Mouse (Mus musculus) frontal cortex, adult 2 months (tissue): ENCODE data around the gene Dusp3. TPM values are rescaled to one million over a fixed set of nuclear protein-coding genes. Genes with fewer than 3 reads are reported as not detected.
A peak's percentile ranks its signal among the peaks of the same experiment; 100 is the strongest.
"Not testable (repeated sequence)": the region's sequence is repeated elsewhere in the genome, so short reads cannot be mapped to it uniquely, and the experiment has no call there.

ENCODE experiments used
- DNase-seq, 2 experiments: peaks; one replicate each; pipeline ENCODE4 v3.0.0; 2022; ENCODE audit warnings: low spot score in 1 of 2; ENCODE audit errors: extremely low spot score in 1 of 2
- polyA plus RNA-seq: library from polyadenylated mRNA; depleted of rRNA; stranded (reverse); fragments of >200 nt; gene quantifications from 2 replicates; pipeline ENCODE4 v1.2.3, GENCODE M21; 2012

The Dusp3 gene
- polyA plus RNA-seq, 1 experiment: 112 TPM

- DNase-seq: no peak
These were observed 26.4 kb upstream of the Dusp3 start for GRCm38 (mm10) chr11:102013201-102013600.

GRCm38 (mm10) chr11:102011510-102011909 lies 24.7 kb upstream of the Dusp3 start:
- no peak for DNase-seq

- no peak for DNase-seq
These were observed 23.3 kb upstream of the Dusp3 start for GRCm38 (mm10) chr11:102010140-102010539.

- DNase-seq: no peak
These were observed 22.3 kb upstream of the Dusp3 start for GRCm38 (mm10) chr11:102008954-102009637.

- no peak for DNase-seq
These were observed 21.6 kb upstream of the Dusp3 start for GRCm38 (mm10) chr11:102008372-102008771.

GRCm38 (mm10) chr11:102006688-102007087 lies 19.9 kb upstream of the Dusp3 start:
- DNase-seq: no peak

- DNase-seq: no peak
These were observed 19.5 kb upstream of the Dusp3 start for GRCm38 (mm10) chr11:102006271-102006670.

GRCm38 (mm10) chr11:102004251-102004650 lies 17.4 kb upstream of the Dusp3 start:
- no peak for DNase-seq

- DNase-seq: no peak
These were observed 12.7 kb upstream of the Dusp3 start for GRCm38 (mm10) chr11:101999466-101999865.

- no peak for DNase-seq
These were observed 11.4 kb upstream of the Dusp3 start for GRCm38 (mm10) chr11:101998258-101998657.

- DNase-seq: no peak
These were observed 9.1 kb upstream of the Dusp3 start for GRCm38 (mm10) chr11:101995938-101996337.

- no peak for DNase-seq
These were observed 7.3 kb upstream of the Dusp3 start for GRCm38 (mm10) chr11:101994100-101994499.

GRCm38 (mm10) chr11:101992411-101992810 lies 5.6 kb upstream of the Dusp3 start:
- DNase-seq: peak; percentile 76

GRCm38 (mm10) chr11:101991813-101992212 lies 5.0 kb upstream of the Dusp3 start:
- DNase-seq: no peak

GRCm38 (mm10) chr11:101990244-101990643 lies 3.4 kb upstream of the Dusp3 start:
- DNase-seq: peak; percentile 58 to 76

GRCm38 (mm10) chr11:101985990-101986389 lies 823 bp downstream of the Dusp3 start:
- peak; percentile 79 to 95 for DNase-seq

- DNase-seq: not testable (repeated sequence)
These were observed 1.4 kb downstream of the Dusp3 start for GRCm38 (mm10) chr11:101985450-101985849.

GRCm38 (mm10) chr11:101984054-101985025 lies 2.5 kb downstream of the Dusp3 start, which contains the start of gene Cfap97d1:
Gene Cfap97d1 (plus strand): TSS chr11:101984279.
- peak; percentile 95 to 97 for DNase-seq

- no peak for DNase-seq
These were observed 3.3 kb downstream of the Dusp3 start for GRCm38 (mm10) chr11:101983431-101983921.

- no peak for DNase-seq
These were observed 3.8 kb downstream of the Dusp3 start for GRCm38 (mm10) chr11:101982981-101983411.

GRCm38 (mm10) chr11:101981850-101982249 lies 5.0 kb downstream of the Dusp3 start:
- DNase-seq: peak in 1 of 2 experiments; percentile 70
